Mouse (Mus musculus) midbrain, embryonic 16.5 days (tissue): ENCODE measurements around the gene Dusp14. TPM values are rescaled to one million over a fixed set of nuclear protein-coding genes. Genes with fewer than 3 reads are reported as not detected.

ENCODE experiments used
- ATAC-seq: fragments of 200-750 bp; cut with Nextera tagmentation; 2 replicates; pipeline ENCODE4 v1.8.0; 2017; ENCODE audit warnings: moderate TSS enrichment
- H3K27ac ChIP-seq: fragments of 300-500 bp; sonication (generic); 2 replicates; pipeline ENCODE4 v1.5.1; 2014; ENCODE audit warnings: mild to moderate bottlenecking, low read length, mixed read lengths
- H3K27me3 ChIP-seq: fragments of 300-500 bp; sonication (generic); 2 replicates; pipeline ENCODE4 v1.6.1; 2014; ENCODE audit warnings: low read depth, low read length, mixed read lengths; ENCODE audit not compliant: control insufficient read depth, insufficient read depth
- H3K36me3 ChIP-seq: fragments of 300-500 bp; sonication (generic); 2 replicates; pipeline ENCODE4 v1.6.1; 2014; ENCODE audit warnings: mild to moderate bottlenecking, low read length, moderate library complexity, mixed read lengths; ENCODE audit not compliant: control insufficient read depth, insufficient read depth
- H3K4me1 ChIP-seq: fragments of 300-500 bp; sonication (generic); 2 replicates; pipeline ENCODE4 v1.6.1; 2014; ENCODE audit warnings: mild to moderate bottlenecking, low read length, mixed read lengths; ENCODE audit not compliant: control insufficient read depth, insufficient read depth
- H3K4me2 ChIP-seq: fragments of 300-500 bp; sonication (generic); 2 replicates; pipeline ENCODE4 v1.6.1; 2014; ENCODE audit warnings: mild to moderate bottlenecking, low read length, mixed read lengths
- H3K4me3 ChIP-seq: fragments of 300-500 bp; sonication (generic); 2 replicates; pipeline ENCODE4 v1.5.1; 2014; ENCODE audit warnings: low read depth, mild to moderate bottlenecking, low read length, moderate library complexity, mixed read lengths
- H3K9ac ChIP-seq: fragments of 300-500 bp; sonication (generic); 2 replicates; pipeline ENCODE4 v1.6.1; 2014; ENCODE audit warnings: low read depth, low read length, mixed read lengths
- H3K9me3 ChIP-seq: fragments of 300-500 bp; sonication (generic); replicated peaks from 2 replicates; pipeline ENCODE4 v1.6.1; 2014; ENCODE audit warnings: mild to moderate bottlenecking, low read length, mixed read lengths; ENCODE audit not compliant: control insufficient read depth, poor library complexity, severe bottlenecking
- WGBS: fragments of 180-500 bp; shearing (Covaris S2); extraction: QIAGEN DNeasy Blood & Tissue Kit; methylation state at CpG from one replicate; pipeline ENCODE4 v1.1.7; 2014; 5-methylcytosine and 5-hydroxymethylcytosine counted together
- polyA plus RNA-seq: library from polyadenylated mRNA; unstranded; fragments of >200 nt; fragmentation: Nextera tagmentation; extraction: Ambion mirVana; gene quantifications from 2 replicates; pipeline ENCODE4 v1.2.1, GENCODE M21; 2015

Dusp14 gene
- polyA plus RNA-seq, 1 experiment from 2014 or later, result 11.8 TPM

DNA sequence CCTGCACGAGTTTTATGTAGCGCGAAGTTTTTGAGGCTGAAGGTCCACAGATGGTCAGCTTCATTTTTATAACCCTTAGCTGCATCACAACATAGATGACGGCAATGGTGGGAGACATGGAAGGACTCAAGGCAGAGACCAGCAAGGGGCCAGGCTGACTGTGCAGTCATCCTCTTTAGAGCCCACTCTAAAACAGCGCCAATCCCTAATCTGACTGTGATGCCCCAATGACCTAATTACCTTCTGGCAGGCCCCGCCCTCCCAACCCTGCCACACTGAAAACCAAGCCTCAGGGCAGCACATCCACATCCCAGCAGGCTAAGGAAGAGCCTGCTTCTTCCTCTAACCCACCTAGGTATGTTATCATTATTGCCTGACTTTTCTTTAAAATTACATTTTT, 8.4 kb downstream of the Dusp14 start:
- Histone ChIP-seq H3K36me3 (no peaks in the 10 kb centered on the region), H3K27me3 (peaks cover 2% of the 10 kb centered on the region; the same call in 1 of the 2 replicates), H3K9ac (no peak overlapping the region), H3K9me3 (no peaks in the 10 kb centered on the region), H3K4me2 (no peak overlapping the region), H3K27ac (no peak overlapping the region), H3K4me3 (no peak overlapping the region), H3K4me1 (no peaks in the 10 kb centered on the region)
- WGBS, result 84% methylated on average over 6 of the region's 6 CpGs
- no peak for ATAC-seq

DNA sequence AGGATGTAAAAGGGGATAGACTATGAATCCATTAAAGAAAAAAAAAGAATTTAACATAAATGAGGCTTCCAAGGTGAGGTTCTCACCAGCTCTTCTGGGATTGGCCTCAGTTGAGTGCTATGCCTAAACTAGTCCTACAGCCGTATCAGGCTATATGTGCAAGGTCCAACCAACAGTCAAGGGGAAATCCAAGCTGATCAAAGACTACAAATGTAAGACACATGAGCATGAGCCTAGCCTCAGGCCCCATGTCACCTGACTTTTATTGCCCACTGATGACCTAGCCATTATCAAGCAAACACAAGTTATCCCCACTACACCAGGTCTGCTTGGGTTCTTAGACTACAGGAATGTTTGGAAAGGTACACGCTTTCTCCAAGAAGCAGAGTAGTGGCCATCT, 9.3 kb downstream of the Dusp14 start:
- H3K27ac ChIP-seq, result no peak overlapping the region
- no peaks in the 10 kb centered on the region for H3K36me3 ChIP-seq
- no peaks in the 10 kb centered on the region; the same call in 1 of the 2 replicates for H3K27me3 ChIP-seq
- no peaks in the 10 kb centered on the region for H3K9me3 ChIP-seq
- no peak overlapping the region for H3K9ac ChIP-seq
- 95% methylated on average over 2 of the region's 2 CpGs for WGBS
- H3K4me3 ChIP-seq, result no peak overlapping the region
- no peak for ATAC-seq
- no peak overlapping the region for H3K4me2 ChIP-seq
- H3K4me1 ChIP-seq, result no peaks in the 10 kb centered on the region

DNA sequence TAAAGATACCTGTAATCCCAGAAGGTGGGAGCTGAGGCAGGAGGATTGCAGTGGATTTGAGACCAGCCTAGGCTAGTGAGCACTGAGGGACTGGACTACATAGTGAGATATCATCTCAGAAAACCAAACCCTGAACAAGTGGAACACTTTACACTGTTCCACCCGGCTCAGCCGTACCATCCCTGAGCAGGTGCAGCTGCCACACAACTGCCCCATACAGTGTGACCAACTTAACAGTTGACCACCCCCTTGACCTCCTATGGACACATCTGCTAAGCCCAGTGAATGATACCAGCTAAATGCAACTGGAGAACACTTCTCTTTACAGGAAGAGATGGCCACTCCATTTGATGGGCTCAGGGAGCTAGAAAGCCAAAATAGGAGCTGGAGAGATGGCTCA, 11.6 kb downstream of the Dusp14 start:
- Histone ChIP-seq H3K9me3 (no peaks in the 10 kb centered on the region), H3K27me3 (no peaks in the 10 kb centered on the region), H3K36me3 (no peaks in the 10 kb centered on the region), H3K4me2 (no peak overlapping the region), H3K9ac (no peak overlapping the region), H3K27ac (no peak overlapping the region), H3K4me1 (peaks cover 3% of the 10 kb centered on the region; the same call in 1 of the 2 replicates), H3K4me3 (no peak overlapping the region)
- no peak for ATAC-seq
- 91% methylated on average over 2 of the region's 2 CpGs for WGBS

DNA sequence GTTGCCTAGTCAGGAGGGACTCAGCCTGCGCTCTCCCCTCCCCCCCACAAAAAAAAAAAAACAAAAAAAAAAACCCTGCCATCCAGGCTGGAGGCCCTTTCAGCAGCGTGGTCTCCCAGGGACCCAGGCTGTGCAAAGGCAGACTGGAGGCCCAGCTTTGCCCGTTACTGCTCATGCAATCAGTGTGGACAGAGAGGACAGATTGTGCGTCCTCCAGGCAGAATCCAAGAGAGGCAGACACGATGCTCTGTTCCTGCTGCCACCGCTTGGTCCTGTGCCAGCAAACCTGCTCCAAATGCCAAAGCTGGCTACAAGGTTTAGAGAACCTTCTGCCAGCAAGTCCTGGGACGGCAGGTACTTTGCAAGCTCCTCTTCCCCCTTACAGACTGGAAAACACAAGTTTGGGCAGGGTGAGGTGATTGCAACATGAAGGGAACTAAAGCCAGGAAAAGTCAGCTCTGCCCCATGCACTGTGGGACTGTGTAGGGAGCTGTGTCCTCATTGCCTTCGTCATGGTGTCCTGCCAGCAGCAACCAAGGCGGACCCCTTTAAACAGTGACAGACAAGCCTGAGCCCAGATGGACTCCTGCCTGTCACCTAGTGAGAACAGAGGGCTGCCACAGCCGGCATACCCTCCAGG, 15.4 kb downstream of the Dusp14 start:
- Histone ChIP-seq H3K4me3 (no peak overlapping the region), H3K9ac (no peak overlapping the region), H3K36me3 (no peaks in the 10 kb centered on the region), H3K27ac (peak overlapping the region; percentile 35; the same call in 1 of the 2 replicates), H3K27me3 (no peaks in the 10 kb centered on the region), H3K4me2 (no peak overlapping the region), H3K9me3 (no peaks in the 10 kb centered on the region), H3K4me1 (peaks cover 3% of the 10 kb centered on the region; the same call in 1 of the 2 replicates)
- ATAC-seq, result no peak
- WGBS, result 52% methylated on average over 10 of the region's 10 CpGs

DNA sequence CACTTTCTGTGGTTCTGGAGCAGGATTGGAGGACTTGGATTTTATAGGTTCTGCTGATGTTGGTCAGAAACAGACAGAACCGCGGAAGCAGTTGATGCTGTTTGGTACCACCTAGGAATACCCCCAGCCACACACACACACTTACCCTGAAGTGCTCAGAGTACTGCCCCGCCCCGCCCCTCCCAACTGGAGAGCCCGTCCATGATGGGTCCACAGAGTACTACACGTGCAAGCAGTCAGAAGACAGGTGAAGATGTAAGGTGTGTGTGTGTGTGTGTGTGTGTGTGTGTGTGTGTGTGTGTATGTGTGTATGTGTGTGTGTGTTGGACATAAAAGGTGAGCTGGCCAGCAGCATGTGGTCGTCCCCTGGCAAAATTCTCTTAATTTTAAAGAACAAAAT, 16.0 kb downstream of the Dusp14 start:
- no peaks in the 10 kb centered on the region for H3K36me3 ChIP-seq
- no peak overlapping the region for H3K4me2 ChIP-seq
- no peak overlapping the region for H3K4me3 ChIP-seq
- 88% methylated on average over 7 of the region's 7 CpGs for WGBS
- no peaks in the 10 kb centered on the region for H3K27me3 ChIP-seq
- H3K9ac ChIP-seq, result no peak overlapping the region
- no peaks in the 10 kb centered on the region for H3K9me3 ChIP-seq
- ATAC-seq, result no peak
- H3K27ac ChIP-seq, result no peak overlapping the region
- peaks cover 3% of the 10 kb centered on the region; the same call in 1 of the 2 replicates for H3K4me1 ChIP-seq

DNA sequence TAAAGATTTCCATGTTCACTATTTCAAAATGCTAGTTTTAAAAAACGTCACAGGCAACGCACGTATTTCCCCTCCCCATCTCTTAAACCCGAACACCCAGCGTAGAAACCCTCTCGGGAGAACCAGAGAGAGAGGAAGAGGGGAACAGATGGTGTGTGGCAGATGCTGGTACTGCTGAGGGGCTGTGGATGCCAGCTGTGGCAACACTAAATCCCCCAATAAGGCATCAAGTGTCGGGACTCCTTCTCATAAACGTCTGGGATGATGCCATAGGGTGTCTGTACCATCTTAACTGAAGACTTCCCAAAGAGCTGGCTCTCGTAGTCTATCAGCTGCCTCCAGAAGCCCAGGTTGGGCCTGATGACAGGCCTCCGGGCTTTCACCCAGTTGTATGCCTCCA, 20.6 kb downstream of the Dusp14 start:
- ATAC-seq, result no peak
- no peak overlapping the region for H3K9ac ChIP-seq

DNA sequence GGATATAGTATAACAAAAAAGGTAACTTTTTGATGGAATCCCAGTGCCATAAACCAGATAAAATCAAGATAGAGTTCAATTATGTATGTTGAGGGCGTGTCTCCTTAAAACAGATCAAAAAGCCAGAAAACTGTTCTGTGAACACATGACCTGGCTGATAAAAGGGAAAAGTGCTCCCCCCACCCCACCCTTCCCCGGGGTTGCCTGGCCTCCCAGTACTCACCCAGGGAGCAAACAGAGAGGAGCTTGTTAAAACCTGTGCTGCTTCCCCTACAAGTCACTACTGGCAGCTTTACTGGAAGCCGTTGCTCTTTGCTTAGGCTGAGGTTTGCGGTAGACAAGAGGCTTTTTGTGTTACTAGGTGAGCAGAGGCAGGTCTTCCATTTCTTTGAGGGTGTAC, 21.8 kb downstream of the Dusp14 start:
- WGBS, result 67% methylated on average over 4 of the region's 4 CpGs
- H3K4me1 ChIP-seq, result peaks cover 27% of the 10 kb centered on the region
- H3K4me3 ChIP-seq, result no peak overlapping the region
- no peaks in the 10 kb centered on the region for H3K36me3 ChIP-seq
- H3K9me3 ChIP-seq, result no peaks in the 10 kb centered on the region
- no peak overlapping the region for H3K9ac ChIP-seq
- H3K27ac ChIP-seq, result no peak overlapping the region
- no peak overlapping the region for H3K4me2 ChIP-seq
- no peak for ATAC-seq
- no peaks in the 10 kb centered on the region for H3K27me3 ChIP-seq

More for the DNA sequence above, 20.6 kb downstream of the Dusp14 start:
- H3K4me1 ChIP-seq, result peaks cover 18% of the 10 kb centered on the region
- no peak overlapping the region for H3K27ac ChIP-seq
- H3K9me3 ChIP-seq, result no peaks in the 10 kb centered on the region
- 44% methylated on average over 10 of the region's 10 CpGs for WGBS
- H3K4me2 ChIP-seq, result no peak overlapping the region
- no peak overlapping the region for H3K4me3 ChIP-seq
- H3K27me3 ChIP-seq, result no peaks in the 10 kb centered on the region
- no peaks in the 10 kb centered on the region for H3K36me3 ChIP-seq

DNA sequence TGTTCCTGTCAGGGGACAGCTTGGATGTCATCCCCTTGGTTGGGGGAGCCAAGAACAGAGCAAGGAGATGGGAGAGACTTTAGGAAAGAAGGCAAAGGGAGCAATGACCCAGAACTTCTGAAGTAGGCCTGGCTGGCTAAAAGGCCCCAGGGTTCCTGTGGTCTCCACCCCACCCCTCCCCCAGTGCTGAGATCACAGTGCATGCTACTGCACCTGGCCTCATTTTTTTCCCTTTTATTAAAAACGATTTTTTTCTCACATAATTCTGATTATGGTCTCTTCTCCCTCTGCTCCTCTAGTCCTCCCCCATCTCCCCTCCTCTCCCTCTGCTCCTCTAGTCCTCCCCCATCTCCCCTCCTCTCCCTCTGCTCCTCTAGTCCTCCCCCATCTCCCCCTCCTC, 24.1 kb downstream of the Dusp14 start:
- Histone ChIP-seq H3K9ac (no peak overlapping the region), H3K27ac (no peak overlapping the region), H3K9me3 (no peaks in the 10 kb centered on the region), H3K27me3 (no peaks in the 10 kb centered on the region), H3K36me3 (peaks cover 7% of the 10 kb centered on the region), H3K4me1 (peaks cover 27% of the 10 kb centered on the region), H3K4me2 (no peak overlapping the region), H3K4me3 (no peak overlapping the region)
- no peak for ATAC-seq
- 41% methylated on average over 1 of the region's 1 CpGs for WGBS

DNA sequence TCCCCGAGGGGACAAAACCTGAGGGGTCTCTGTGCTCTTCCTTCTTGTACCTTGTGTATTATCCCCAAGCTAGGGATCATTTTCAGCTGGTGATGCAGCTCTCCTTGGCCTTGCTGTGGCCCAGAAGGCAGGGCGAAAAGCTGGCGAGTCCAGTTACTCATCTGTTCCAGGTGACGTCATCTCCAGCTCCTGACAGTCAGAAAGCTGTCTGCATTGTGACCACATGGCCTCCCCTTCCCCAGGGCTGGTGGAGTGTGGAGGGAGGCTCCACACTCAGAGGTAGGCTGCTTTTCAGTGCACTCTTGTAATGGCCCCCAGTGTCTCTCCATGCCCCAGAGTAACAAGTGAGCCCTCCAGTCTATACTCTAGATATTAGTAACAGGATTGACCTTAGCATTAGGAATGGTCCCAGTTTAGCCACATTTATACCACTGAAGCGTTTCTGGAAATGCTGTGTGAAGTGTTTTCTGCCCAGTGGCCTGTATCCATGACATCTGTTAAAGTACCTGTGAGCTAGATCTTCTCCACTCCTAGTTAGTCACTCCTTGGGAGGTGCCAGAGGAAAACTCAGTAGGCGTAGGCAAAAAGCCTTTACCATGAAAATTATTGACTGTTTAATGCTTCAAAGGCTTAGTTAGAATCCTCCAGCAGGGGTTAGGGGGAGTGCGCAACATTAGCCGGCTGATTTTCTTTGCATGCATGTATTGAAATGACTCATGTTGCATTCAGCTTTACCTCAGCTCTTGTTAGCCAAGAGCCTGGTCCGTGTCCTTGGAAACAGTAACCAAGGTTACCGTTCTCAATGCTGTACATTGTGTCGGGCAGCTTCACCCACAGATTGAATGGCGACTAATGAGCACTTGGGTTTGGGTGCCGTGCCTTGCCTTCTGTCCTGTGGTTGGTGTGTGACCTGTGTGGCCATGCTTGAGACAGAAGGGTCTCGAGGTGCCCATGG, 26.0 kb downstream of the Dusp14 start:
- Histone ChIP-seq H3K27me3 (no peaks in the 10 kb centered on the region), H3K4me2 (peak overlapping the region; percentile 34), H3K36me3 (peaks cover 18% of the 10 kb centered on the region), H3K9ac (peak overlapping the region; percentile 44), H3K4me3 (no peak overlapping the region), H3K27ac (peak overlapping the region; percentile 93), H3K9me3 (no peaks in the 10 kb centered on the region), H3K4me1 (peaks cover 27% of the 10 kb centered on the region)
- peak; percentile 92 for ATAC-seq
- 13% methylated on average over 14 of the region's 14 CpGs for WGBS
